Mouse (Mus musculus) thymus, adult 2 months (tissue): Measurements from ENCODE around the gene 2900026A02Rik.

Experiments used
- CTCF ChIP-seq: fragments of 200-500 bp; IDR thresholded peaks from 2 replicates; pipeline ENCODE4 v1.5.1; 2012; ENCODE audit warnings: mild to moderate bottlenecking, control low read depth, low read length, moderate library complexity, borderline replicate concordance; ENCODE audit not compliant: control insufficient read depth, poor library complexity, insufficient read depth; ENCODE audit errors: extremely low read depth
- POLR2A ChIP-seq: fragments of 200-500 bp; IDR thresholded peaks from 2 replicates; pipeline ENCODE4 v1.6.1; 2012; ENCODE audit warnings: mild to moderate bottlenecking, low read length, control low read depth, moderate library complexity; ENCODE audit not compliant: control insufficient read depth, poor library complexity, insufficient read depth; ENCODE audit errors: extremely low read depth

- no peak for TF ChIP-seq CTCF
- TF ChIP-seq POLR2A, result no peak
Observed at GRCm38 (mm10) chr5:113225686-113226435, 4.8 kb upstream of the 2900026A02Rik start.
